Mouse (Mus musculus): ENCODE results near the gene Sub1.

Gene Sub1

DNA sequence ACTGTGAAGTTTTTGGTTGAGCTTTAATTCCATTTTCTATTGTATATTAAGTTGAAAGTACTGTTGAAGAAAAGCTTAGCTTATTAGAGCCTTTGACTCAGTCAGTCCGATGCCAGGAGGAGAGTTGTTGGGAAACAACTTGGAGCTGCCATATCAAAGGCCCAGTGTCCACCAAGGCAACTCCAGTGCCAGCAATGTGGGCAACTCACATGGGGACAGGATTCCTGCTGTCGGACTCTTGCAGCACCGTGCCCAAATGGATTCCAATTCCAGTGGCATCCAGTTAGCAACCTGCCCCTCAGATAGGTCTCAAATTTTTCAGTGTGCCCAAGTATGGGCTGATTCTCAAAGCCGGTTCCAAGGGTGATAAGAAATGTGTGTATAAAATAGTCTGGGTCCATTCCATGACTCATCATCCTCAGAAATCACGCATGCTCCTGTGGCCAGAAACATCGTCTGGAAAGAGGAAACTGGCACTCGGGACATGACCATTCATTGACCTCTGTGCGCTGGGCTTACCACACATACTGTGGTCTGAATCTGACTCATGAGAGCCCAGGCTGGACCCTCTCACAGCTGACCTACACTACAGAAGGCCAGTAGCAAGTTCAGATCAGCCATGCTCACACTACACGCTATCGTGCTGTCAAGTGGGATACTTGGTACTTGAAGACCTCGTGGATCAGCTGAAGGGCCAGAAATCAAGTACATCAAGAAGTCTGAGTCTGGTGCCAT lies 32.8 kb downstream of the Sub1 start:
- DNase-seq, result no peak

DNA sequence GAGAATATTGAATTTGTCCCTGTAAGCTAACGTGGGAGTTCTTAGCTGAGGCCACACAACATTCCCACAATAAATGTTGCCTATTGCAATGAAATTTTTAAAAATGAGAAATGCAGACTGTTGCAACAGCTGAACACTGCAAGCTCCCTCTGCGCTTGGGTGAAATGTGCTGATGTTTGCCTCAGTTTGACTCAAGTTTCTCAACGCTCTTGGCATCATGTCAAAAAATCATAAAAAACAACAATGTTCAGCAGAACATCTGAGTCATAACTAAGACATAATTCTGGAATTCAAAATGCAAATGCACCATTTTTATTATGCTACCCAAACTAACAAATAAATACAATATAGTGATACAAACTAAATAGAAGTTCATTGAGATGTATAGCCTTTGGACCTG lies 37.1 kb downstream of the Sub1 start:
- DNase-seq, result no peak

DNA sequence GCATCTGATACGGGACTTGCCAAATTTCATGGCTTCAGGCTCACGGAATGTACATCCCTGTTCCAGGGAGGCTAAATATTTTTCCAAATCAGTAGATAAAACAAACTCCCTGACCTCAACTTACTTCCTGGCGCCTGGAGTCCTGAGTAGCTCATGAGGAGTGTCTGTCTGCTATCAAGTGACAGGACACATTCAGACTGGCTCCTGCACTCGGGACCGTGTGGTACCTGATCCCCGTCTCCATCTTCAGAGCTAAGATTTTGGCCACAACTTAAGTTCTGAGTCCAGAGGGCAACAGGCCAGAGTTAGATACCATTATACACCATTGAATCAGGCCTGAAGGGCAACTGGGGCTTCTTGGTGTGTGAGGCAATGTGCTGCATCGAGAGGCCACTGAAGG lies 40.7 kb downstream of the Sub1 start:
- DNase-seq, result no peak

DNA sequence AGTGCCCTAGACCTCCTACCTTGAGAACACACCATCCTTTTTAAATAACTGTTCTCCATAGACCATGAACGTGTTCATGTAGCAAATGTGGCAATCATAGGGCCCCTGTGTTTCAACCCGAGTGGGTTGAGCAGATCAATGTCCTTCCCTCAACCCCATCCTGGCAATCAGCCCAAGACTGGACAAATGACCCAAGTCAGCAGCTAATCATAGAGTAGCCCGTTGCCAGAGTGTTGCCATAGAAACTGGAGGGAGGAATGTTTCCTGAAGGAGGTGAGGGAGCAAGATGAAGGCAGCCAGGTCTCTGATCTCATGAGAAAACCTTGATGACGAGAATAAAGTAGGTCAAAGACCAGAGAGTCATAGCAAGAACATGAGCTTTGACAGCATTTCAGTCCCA lies 42.6 kb downstream of the Sub1 start:
- no peak for DNase-seq

DNA sequence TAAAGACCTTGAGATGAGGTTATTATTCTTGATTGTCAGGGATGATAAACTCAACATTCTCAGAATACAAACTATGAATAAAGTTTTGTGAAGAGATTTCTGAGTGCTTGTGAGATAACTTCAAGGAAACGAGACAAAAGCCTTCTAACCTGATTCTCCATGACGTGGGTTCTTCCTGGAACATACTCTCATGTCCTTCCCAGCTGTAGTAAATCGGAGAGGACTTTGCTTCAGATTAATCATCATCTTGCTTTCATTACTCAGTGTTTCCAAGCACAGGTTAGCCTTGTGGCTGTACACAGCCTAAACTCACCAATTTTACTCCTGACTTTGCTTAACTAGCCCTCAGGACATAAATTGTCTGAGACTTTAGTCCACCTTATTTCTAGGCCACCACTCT lies 44.6 kb downstream of the Sub1 start:
- no peak for DNase-seq

DNA sequence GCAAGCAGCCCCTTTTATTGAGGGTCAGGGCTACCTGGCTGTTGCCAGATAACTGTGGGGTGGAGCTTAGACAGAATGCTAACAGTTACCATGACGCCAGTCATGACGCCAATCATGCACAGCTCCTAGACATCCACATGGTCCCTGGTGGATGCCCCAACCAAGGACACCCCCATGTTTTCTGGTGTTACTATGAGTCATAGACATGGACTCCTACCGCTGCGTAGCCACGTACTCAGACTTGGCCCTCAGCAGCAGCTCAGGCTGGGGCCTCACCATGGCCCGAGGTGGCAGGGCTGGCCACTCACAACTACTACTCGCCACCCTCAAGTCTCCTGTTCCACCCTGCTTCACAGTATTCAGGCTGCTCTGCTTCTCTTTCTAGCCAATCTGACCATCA lies 45.6 kb downstream of the Sub1 start:
- DNase-seq, result no peak

DNA sequence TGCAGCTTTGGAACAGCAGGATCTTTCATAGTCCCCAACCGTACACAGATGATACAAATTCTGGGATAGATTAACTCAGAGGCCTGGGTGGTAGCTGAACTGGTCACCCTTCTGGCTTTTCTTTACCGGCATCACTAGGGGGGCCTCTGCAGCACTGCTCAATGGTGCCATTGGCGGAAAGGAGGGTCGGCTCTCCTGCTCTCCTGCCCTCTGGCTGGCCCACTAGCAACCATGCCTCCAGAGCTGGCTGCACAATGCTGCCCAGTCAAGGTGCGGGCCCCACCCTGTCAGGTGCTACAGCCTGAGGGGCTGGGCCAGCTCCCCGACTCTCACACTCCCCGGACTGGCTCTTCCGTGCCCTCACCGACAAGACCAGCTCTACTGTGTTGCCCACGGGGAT lies 46.6 kb downstream of the Sub1 start:
- no peak for DNase-seq

DNA sequence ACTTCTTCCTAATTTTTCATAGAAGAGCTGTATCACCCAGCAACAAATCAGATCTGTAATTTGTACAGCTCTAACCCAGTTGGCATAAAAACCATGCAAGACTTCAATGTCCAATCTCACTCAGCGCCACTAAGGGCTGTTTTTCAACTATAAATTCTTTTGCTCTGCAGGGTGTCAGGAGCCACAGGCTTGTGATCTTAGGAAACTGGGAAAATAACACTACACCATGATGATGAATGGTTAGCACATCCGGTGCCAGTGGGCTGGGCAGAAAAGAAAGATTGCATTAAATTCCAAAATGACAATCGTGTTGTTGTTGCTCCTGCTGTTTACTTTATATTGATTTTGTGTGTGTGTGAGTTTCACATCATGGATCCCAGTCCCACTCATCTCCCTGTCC lies 47.3 kb downstream of the Sub1 start:
- no peak for DNase-seq

DNA sequence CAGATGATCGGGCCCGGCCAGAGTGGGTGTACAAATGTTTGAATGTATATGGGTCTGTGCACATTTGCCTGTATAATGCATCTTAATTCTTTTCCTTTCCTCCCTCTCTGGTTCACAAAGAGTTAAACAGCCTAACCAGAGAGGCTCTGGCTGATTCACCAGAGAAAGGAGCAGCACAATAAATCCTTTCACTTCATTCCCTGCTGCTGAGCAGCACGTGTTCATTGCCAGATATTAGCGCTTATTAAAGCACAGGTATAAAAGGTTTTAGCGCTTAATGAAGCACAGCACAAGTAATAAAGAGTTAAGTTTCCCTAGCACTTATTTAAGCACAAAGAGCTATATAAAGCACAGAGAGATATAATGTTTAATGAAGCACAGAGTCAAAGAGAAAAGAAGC lies 55.9 kb downstream of the Sub1 start:
- no peak for DNase-seq
